Mouse (Mus musculus) MEL (cell line): ENCODE data around the gene Plekha5.

Source experiments
- CHD2 ChIP-seq: IDR thresholded peaks from 2 replicates; pipeline ENCODE4 v1.6.1; 2011; ENCODE audit warnings: low read length, improper control_type of control experiment
- CTCF ChIP-seq, 3 experiments: IDR thresholded peaks in 2 of 3; conservative IDR thresholded peaks in 1 of 3; 2 replicates each; pipeline ENCODE4 v1.5.1; 2011 to 2012; ENCODE audit warnings: low read length in 3 of 3, low read depth in 2 of 3, mild to moderate bottlenecking in 2 of 3, improper control_type of control experiment in 1 of 3, inconsistent platforms in 1 of 3, mixed read lengths in 1 of 3, moderate library complexity in 1 of 3; ENCODE audit not compliant: control insufficient read depth in 1 of 3, insufficient read depth in 1 of 3, poor library complexity in 1 of 3, severe bottlenecking in 1 of 3
- ELF1 ChIP-seq: IDR thresholded peaks from 2 replicates; pipeline ENCODE4 v1.6.1; 2014; ENCODE audit warnings: low read depth, mild to moderate bottlenecking, inconsistent platforms, low read length, improper control_type of control experiment, moderate library complexity
- MAFK ChIP-seq: IDR thresholded peaks from 2 replicates; pipeline ENCODE4 v1.6.1; 2011; ENCODE audit warnings: low read depth, mild to moderate bottlenecking, low read length, improper control_type of control experiment, borderline replicate concordance
- ZNF384 ChIP-seq: IDR thresholded peaks from 2 replicates; pipeline ENCODE4 v1.6.1; 2012; ENCODE audit warnings: low read depth, mild to moderate bottlenecking, inconsistent platforms, low read length, improper control_type of control experiment

DNA sequence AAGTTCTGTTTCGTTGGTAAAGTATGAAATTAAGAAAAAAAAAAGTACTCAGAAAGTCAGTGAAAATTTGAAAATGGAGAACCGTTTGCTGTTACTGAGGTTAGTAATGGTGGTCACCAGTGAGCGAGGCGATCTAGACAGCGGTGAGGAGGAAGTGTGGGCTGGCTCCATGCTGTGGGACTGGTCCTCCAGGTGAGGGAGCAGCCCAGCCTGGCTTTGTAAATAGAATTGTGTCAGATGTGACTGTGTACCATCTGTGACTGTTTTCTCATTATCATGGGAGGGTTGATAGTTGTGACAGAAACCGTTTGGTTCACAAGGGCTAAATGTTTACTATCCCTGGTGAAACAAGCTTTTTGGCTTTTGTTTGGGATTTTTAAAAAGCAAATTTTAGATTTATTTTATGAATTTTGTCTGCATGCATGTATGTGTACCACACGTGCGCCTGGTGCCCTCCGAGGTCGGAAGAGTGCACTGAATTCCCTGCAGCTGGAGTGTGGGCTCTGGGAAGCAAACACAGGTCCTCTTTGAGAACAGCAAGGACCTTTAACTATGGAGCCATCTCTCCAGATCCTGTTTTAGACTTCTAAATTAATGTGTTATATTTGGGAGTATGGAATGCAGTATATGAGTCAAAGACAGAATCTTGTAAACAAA lies 56.7 kb downstream of the Plekha5 start:
- no peak for TF ChIP-seq CTCF (IDR thresholded peaks at IDR 0.05 in 2 of 3, conservative IDR thresholded peaks at IDR 0.05 in 1 of 3; ENCODE audit: control insufficient read depth in 1 of 3, insufficient read depth in 1 of 3, low read depth in 2 of 3, low read length in 3 of 3, poor library complexity in 1 of 3, severe bottlenecking in 1 of 3)
- TF ChIP-seq CHD2: no peak
- no peak for TF ChIP-seq MAFK
- TF ChIP-seq ZNF384: no peak
- TF ChIP-seq ELF1: no peak
